Mouse (Mus musculus) small intestine, adult 2 months (tissue): ENCODE data around the gene Prph. TPM values are rescaled to one million over a fixed set of nuclear protein-coding genes. Genes with fewer than 3 reads are reported as not detected.

Experiments
- H3K27ac ChIP-seq: fragments of 200-500 bp; 2 replicates; pipeline ENCODE4 v1.5.1; 2012; ENCODE audit warnings: low read depth, low read length, control low read depth, inconsistent platforms; ENCODE audit not compliant: insufficient read depth
- H3K27me3 ChIP-seq: fragments of 200-500 bp; 2 replicates; pipeline ENCODE4 v1.6.1; 2012; ENCODE audit warnings: mild to moderate bottlenecking, moderate library complexity, low read length, inconsistent platforms; ENCODE audit not compliant: control insufficient read depth, insufficient read depth
- H3K36me3 ChIP-seq: fragments of 200-500 bp; 2 replicates; pipeline ENCODE4 v1.6.1; 2012; ENCODE audit warnings: mild to moderate bottlenecking, low read length, control low read depth, inconsistent platforms; ENCODE audit not compliant: control insufficient read depth, insufficient read depth
- H3K4me1 ChIP-seq: fragments of 200-500 bp; 2 replicates; pipeline ENCODE4 v1.6.1; 2012; ENCODE audit warnings: low read length, inconsistent platforms, mixed read lengths; ENCODE audit not compliant: control insufficient read depth, insufficient read depth, insufficient read length
- H3K4me3 ChIP-seq: fragments of 200-500 bp; 2 replicates; pipeline ENCODE4 v1.5.1; 2012; ENCODE audit warnings: low read depth, mild to moderate bottlenecking, control low read depth, inconsistent platforms, low read length, moderate library complexity
- CTCF ChIP-seq: fragments of 200-500 bp; IDR thresholded peaks from 2 replicates; pipeline ENCODE4 v1.5.1; 2012; ENCODE audit warnings: low read depth, mild to moderate bottlenecking, control low read depth, inconsistent platforms, low read length, moderate library complexity, mixed read lengths; ENCODE audit not compliant: insufficient replicate concordance, insufficient read length; ENCODE audit errors: extremely low read depth
- POLR2A ChIP-seq: fragments of 200-500 bp; IDR thresholded peaks from 2 replicates; pipeline ENCODE4 v1.6.1; 2012; ENCODE audit warnings: low read depth, mild to moderate bottlenecking, control low read depth, inconsistent platforms, low read length, moderate library complexity
- WGBS: fragments of 180-500 bp; shearing (Covaris S2); methylation state at CpG from one replicate; pipeline ENCODE4 v1.1.7; 2018; 5-methylcytosine and 5-hydroxymethylcytosine counted together
- polyA plus RNA-seq: library from polyadenylated mRNA; depleted of rRNA; stranded (reverse); fragments of >200 nt; gene quantifications from 2 replicates; pipeline ENCODE4 v1.2.3, GENCODE M21; 2012

Prph gene
- polyA plus RNA-seq, 1 experiment = 4.6 TPM

GRCm38 (mm10) chr15:99085997-99086396 lies 31.0 kb downstream of the Prph start:
- peaks cover 1% of the 10 kb centered on the region; the same call in 1 of the 2 replicates for H3K36me3 ChIP-seq
- peaks cover 16% of the 10 kb centered on the region for H3K27me3 ChIP-seq
- 83% methylated on average over 4 of the region's 4 CpGs for WGBS
- H3K27ac ChIP-seq = no peak overlapping the region
- no peak for TF ChIP-seq POLR2A
- TF ChIP-seq CTCF = no peak
- H3K4me1 ChIP-seq = peaks cover 17% of the 10 kb centered on the region
- no peak overlapping the region for H3K4me3 ChIP-seq

DNA sequence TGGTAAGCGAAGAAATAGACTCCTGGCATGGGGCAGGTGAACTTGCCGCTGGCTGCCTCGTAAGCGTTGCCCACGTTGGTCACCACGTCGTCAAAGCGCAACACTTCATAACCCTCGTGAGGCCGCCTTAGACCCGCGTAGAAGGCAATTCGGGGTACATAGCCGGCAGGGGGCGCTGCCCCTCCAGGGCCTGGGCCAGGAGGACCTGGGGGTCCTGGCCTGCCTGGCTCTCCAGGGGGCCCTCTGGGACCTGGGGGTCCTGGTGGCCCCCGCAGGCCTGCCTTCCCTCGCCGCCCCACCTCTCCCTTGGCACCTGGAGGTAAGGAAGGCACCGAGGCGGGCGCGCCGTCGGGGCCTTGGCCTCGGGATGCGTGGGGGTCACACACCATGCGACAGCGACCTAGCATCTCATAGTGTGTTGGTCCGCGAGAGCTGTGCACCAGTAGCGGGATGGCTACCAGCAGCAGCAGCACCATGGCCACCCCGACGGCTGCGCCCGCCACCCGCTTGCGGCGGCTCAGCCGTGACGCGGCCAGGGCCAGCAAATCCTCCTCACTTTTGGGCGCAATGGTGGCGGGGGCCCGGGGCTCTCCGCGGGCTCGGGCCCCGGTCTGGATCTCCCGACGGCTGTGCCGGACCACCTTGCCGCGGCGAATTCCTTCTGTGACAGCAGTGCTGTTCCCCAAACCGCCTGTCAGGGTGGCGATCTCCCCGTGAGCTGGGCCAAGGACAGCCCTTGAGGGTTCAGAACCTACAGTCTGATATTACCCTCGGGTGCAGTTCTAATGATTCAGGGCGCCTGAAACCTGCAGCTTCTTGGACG lies 32.5 kb downstream of the Prph start, which contains the start of gene C1ql4:
Gene C1ql4, minus strand, starts transcription at position 565 of the 823 bp plus-strand sequence.
- TF ChIP-seq POLR2A (no peak), CTCF (peak; percentile 21; the same call in 1 of the 2 replicates)
- WGBS = 26% methylated on average over 60 of the region's 60 CpGs
- Histone ChIP-seq H3K27ac (no peak within 1 kb of the TSS), H3K36me3 (no peaks in the 10 kb centered on the region), H3K4me1 (peaks cover 17% of the 10 kb centered on the region), H3K27me3 (peaks cover 16% of the 10 kb centered on the region), H3K4me3 (peak within 1 kb of the TSS; percentile 21)

GRCm38 (mm10) chr15:99088292-99088691 lies 33.3 kb downstream of the Prph start:
- peaks cover 17% of the 10 kb centered on the region for H3K4me1 ChIP-seq
- no peaks in the 10 kb centered on the region for H3K36me3 ChIP-seq
- H3K27me3 ChIP-seq = peaks cover 22% of the 10 kb centered on the region
- WGBS = 2% methylated on average over 27 of the region's 27 CpGs
- TF ChIP-seq POLR2A (no peak), CTCF (peak; percentile 70)
- no peak overlapping the region for H3K27ac ChIP-seq
- peak overlapping the region; percentile 21 for H3K4me3 ChIP-seq

- peaks cover 29% of the 10 kb centered on the region for H3K27me3 ChIP-seq
- TF ChIP-seq POLR2A (no peak), CTCF (no peak)
These were observed 34.1 kb downstream of the Prph start for GRCm38 (mm10) chr15:99089069-99089468.

GRCm38 (mm10) chr15:99092870-99093269 lies 37.9 kb downstream of the Prph start, which contains the start of gene Dnajc22:
Gene Dnajc22, plus strand, starts transcription at chr15:99093170.
- TF ChIP-seq POLR2A (no peak), CTCF (no peak)
- Histone ChIP-seq H3K4me3 (peak within 1 kb of the TSS; percentile 46), H3K27me3 (peaks cover 55% of the 10 kb centered on the region), H3K36me3 (no peaks in the 10 kb centered on the region), H3K27ac (no peak within 1 kb of the TSS), H3K4me1 (peaks cover 16% of the 10 kb centered on the region)
- 88% methylated on average over 8 of the region's 8 CpGs for WGBS

More at GRCm38 (mm10) chr15:99089069-99089468, 34.1 kb downstream of the Prph start:
- H3K4me3 ChIP-seq = peak overlapping the region; percentile 18; the same call in 1 of the 2 replicates
- no peaks in the 10 kb centered on the region for H3K36me3 ChIP-seq
- H3K4me1 ChIP-seq = peaks cover 15% of the 10 kb centered on the region
- 42% methylated on average over 14 of the region's 14 CpGs for WGBS
- H3K27ac ChIP-seq = no peak overlapping the region

DNA sequence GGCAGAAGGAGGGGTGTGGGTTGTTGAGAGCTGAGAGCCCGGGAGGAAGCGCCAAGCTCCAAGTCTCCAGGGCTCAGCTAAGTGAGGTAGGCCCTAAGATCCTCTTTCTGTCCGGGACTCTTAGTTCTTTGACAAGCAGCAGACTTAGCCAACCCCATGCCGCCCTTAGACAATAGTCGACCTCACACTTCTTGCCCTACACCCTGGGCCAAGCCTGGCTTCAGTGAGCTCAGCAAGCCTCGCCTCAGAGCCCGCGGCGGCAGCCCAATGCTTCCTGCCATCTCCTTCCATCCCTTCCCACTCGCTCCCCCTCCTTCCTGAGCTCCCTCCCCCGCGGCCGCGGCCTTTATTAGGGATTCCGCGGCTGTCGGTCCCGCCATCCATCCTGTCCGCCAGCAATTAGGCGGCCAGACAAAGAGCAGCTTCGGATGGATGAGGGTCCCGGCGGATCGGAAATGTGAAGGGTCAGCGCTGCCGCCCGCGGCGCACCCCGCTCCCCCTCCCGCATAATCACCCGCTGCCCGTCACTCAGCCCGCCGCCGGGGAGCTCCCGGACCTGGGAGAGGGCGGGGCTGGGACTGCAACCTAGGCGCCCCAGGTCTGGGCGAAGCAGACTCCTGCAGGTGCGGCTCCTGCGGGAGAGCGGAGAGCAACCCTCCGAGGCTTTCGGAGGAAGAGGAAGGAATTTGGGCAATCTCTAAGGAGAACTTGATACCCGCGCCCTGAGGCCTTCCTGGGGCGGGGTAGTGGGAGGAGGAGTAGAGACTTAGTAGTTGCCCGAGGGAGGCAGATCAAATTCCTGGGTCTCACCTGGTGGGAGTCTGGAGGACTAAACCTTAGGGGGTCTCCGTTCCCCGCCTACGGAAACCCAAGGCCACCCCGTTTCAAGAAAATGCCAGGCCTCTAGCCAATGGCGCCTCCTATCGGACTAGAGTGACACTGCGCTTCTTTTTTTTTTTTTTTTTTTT lies 38.6 kb downstream of the Prph start:
- Histone ChIP-seq H3K27me3 (peaks cover 55% of the 10 kb centered on the region), H3K27ac (no peak overlapping the region), H3K36me3 (no peaks in the 10 kb centered on the region), H3K4me3 (peak overlapping the region; percentile 46), H3K4me1 (peaks cover 15% of the 10 kb centered on the region)
- TF ChIP-seq POLR2A (no peak), CTCF (peak; percentile 63; the same call in 1 of the 2 replicates)
- WGBS = 5% methylated on average over 56 of the region's 56 CpGs
